Mouse (Mus musculus) splenic B cell, adult 2 months (primary cell): ENCODE results near the gene Vangl1.

ENCODE experiments used
- DNase-seq: peaks from one replicate; pipeline ENCODE4 v3.0.0-alpha.2; 2011; ENCODE audit warnings: low read depth, low spot score
- H3K27me3 ChIP-seq: 2 replicates; pipeline ENCODE4 v1.6.1; 2012; ENCODE audit warnings: mild to moderate bottlenecking, low read length, moderate library complexity, mixed read lengths; ENCODE audit not compliant: control insufficient read depth, poor library complexity, insufficient read depth, severe bottlenecking
- H3K36me3 ChIP-seq: 2 replicates; pipeline ENCODE4 v1.6.1; 2012; ENCODE audit warnings: mild to moderate bottlenecking, low read length, moderate library complexity, mixed read lengths; ENCODE audit not compliant: control insufficient read depth, poor library complexity, insufficient read depth, severe bottlenecking

The Vangl1 gene

GRCm38 (mm10) chr3:102149941-102150340 is 54.6 kb downstream of the Vangl1 start:
- H3K36me3 ChIP-seq: no peaks in the 10 kb centered on the region
- no peak for DNase-seq
- no peaks in the 10 kb centered on the region for H3K27me3 ChIP-seq

GRCm38 (mm10) chr3:102147189-102147588 is 57.3 kb downstream of the Vangl1 start:
- no peaks in the 10 kb centered on the region for H3K27me3 ChIP-seq

DNA sequence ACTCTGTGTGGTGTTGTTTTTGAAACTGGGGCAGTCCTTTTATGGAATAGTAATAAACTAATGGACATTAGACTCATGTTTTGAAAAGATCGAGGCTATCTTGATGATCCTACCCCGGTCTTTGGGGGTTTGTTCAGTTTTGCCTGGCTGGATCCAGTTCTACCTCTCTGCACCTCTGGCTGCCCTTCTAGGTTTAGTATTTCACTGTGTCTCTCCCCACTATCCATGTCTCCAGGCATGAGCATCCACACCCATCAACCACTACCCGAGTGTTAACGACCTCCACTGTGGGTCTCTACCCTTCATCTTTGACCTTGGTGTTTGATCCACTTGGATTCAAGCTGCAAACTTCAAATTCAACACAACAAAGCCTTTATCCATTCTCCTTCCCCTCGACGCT is 58.1 kb downstream of the Vangl1 start:
- no peak for DNase-seq
- H3K36me3 ChIP-seq: no peaks in the 10 kb centered on the region
- no peaks in the 10 kb centered on the region for H3K27me3 ChIP-seq

More at GRCm38 (mm10) chr3:102147189-102147588, 57.3 kb downstream of the Vangl1 start:
- H3K36me3 ChIP-seq: no peaks in the 10 kb centered on the region
- DNase-seq: no peak

GRCm38 (mm10) chr3:102145645-102146386 is 58.7 kb downstream of the Vangl1 start:
- Histone ChIP-seq H3K36me3 (no peaks in the 10 kb centered on the region), H3K27me3 (no peaks in the 10 kb centered on the region)
- no peak for DNase-seq

GRCm38 (mm10) chr3:102144401-102144800 is 60.1 kb downstream of the Vangl1 start:
- Histone ChIP-seq H3K27me3 (no peaks in the 10 kb centered on the region), H3K36me3 (no peaks in the 10 kb centered on the region)
- no peak for DNase-seq

GRCm38 (mm10) chr3:102143536-102143935 is 61.0 kb downstream of the Vangl1 start:
- DNase-seq: no peak

DNA sequence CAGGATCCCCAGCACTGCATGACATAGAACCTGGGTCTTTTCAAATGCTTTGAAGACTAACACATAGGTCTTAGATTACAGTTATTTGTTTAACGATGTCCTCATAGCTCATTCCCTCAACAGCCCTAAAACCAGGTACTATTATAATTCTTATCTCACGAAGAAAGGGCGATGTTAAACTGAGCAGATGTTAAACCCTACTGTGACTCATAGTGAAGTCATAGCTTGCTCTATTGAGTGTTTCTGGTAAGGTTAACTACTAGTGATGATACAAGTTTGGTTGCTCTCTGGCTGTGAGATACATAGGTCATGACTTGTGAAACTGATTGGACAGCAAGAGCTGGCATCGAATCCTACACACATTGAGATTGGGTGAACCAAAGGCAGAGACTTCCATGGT is 61.5 kb downstream of the Vangl1 start:
- no peak for DNase-seq
- H3K27me3 ChIP-seq: no peaks in the 10 kb centered on the region
- H3K36me3 ChIP-seq: no peaks in the 10 kb centered on the region

More at GRCm38 (mm10) chr3:102143536-102143935, 61.0 kb downstream of the Vangl1 start:
- Histone ChIP-seq H3K27me3 (no peaks in the 10 kb centered on the region), H3K36me3 (no peaks in the 10 kb centered on the region)

- no peak for DNase-seq
- Histone ChIP-seq H3K36me3 (no peaks in the 10 kb centered on the region), H3K27me3 (no peaks in the 10 kb centered on the region)
Measured at GRCm38 (mm10) chr3:102141893-102142292, 62.6 kb downstream of the Vangl1 start.

GRCm38 (mm10) chr3:102141451-102141850 is 63.0 kb downstream of the Vangl1 start:
- no peak for DNase-seq
- Histone ChIP-seq H3K27me3 (no peaks in the 10 kb centered on the region), H3K36me3 (no peaks in the 10 kb centered on the region)

DNA sequence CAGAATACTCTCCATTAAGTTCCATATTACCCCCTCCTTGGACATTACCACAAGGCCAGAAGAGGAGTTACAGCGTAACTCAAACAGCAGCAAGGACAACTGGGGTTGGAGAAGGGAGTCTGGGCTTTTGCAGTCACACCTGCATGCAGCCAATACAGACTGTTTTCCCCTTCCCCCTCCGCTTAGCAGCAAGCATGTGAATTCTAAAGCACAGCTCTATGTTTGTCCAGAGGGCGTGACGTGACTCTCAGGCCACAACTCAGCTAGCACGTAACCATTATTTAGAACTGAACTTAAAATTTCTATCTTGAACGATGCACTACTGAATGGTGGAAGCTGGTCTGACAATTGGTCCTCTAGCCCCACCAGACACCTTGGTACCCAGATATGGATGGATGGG is 63.9 kb downstream of the Vangl1 start:
- Histone ChIP-seq H3K27me3 (no peaks in the 10 kb centered on the region), H3K36me3 (no peaks in the 10 kb centered on the region)
- no peak for DNase-seq

- no peaks in the 10 kb centered on the region for H3K36me3 ChIP-seq
- H3K27me3 ChIP-seq: no peaks in the 10 kb centered on the region
- DNase-seq: no peak
Measured at GRCm38 (mm10) chr3:102138899-102139298, 65.6 kb downstream of the Vangl1 start.

DNA sequence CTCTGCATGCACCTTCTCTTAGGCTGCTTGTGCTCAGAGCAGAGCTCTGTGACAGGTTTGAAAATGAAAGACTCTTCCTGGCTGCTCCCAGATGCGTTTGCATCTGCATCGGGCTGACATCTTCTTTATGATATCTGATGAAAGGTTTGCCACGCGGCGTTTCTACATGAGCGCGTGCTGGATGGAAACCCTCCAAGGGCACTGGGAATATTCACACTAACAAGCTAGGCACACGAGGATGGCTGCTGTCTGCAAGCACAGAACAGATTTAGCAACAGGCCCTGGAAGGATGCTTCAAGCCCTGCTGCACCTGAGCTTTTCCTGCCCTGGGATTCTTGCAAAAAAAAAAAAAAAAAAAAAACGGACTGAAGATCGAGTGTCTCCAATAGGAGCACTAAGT is 67.3 kb downstream of the Vangl1 start:
- no peaks in the 10 kb centered on the region for H3K27me3 ChIP-seq
- no peaks in the 10 kb centered on the region for H3K36me3 ChIP-seq
- no peak for DNase-seq

DNA sequence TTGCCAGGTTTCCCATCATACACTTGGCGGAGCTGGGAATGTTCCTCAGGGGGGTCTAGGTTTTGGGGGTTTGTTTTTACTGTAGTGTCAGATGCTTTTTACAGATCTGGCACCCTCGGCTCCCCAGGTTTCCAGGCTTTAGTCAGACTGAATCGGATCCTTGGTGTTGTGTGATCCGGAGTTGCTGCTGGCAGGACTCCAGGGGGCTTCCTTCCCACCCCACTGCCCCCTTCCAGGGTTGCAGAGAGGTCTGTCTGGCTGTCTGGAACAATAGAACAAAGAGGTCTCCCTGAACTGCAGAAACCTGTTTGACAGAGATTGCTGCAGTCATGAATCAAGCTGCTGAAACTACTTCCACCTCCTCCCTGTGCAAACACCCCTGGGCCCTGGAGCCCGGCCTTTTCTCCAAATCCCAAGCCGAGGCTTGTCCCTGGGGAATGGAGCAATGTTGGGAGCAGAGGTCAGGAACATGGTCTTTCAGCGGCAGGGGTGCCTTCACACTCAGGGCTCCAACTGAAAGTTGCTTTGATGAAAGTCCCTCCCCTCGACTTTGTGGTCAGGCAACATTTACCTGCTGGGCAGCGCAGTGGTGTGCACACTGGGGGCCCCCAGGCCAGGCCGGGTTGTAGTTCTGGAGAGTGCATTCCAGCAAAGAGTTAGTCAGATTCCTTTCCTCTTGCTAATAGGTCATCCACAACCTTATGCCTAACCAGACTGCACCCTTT is 68.9 kb downstream of the Vangl1 start:
- H3K27me3 ChIP-seq: no peaks in the 10 kb centered on the region
- H3K36me3 ChIP-seq: no peaks in the 10 kb centered on the region
- DNase-seq: no peak

GRCm38 (mm10) chr3:102131627-102132324 is 72.7 kb downstream of the Vangl1 start:
- Histone ChIP-seq H3K27me3 (no peaks in the 10 kb centered on the region), H3K36me3 (no peaks in the 10 kb centered on the region)
- DNase-seq: no peak

DNA sequence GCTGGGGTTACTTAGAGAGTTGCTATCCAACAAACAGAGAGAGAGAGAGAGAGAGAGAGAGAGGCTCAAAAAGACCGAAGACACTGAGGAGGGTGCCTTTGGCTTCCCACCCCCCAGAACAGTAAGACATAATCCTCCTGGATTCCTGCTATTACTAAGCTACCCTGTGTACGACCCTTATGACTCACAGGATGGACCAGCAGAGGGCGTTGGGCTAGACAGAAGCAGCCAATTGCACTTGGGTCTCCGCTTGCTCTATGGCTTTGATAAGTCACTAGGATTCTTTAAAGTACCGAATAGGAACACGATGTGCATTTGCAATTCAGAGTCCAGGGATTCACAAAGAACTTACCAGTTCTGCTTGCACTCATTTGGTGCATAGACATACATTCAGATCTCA is 74.0 kb downstream of the Vangl1 start:
- Histone ChIP-seq H3K36me3 (no peaks in the 10 kb centered on the region), H3K27me3 (no peaks in the 10 kb centered on the region)
- no peak for DNase-seq
